Mouse (Mus musculus) 416B (cell line): ENCODE results near the gene Gnaz.

Source experiments
- DNase-seq: peaks from one replicate; pipeline ENCODE4 v3.0.0; 2011; ENCODE audit warnings: low read depth

Gnaz gene

GRCm38 (mm10) chr10:75062621-75063020 is 95.6 kb downstream of the Gnaz start:
- peak; percentile 42 for DNase-seq

- no peak for DNase-seq
Observed at GRCm38 (mm10) chr10:75063301-75063965, 96.5 kb downstream of the Gnaz start.

GRCm38 (mm10) chr10:75065691-75066090 is 98.7 kb downstream of the Gnaz start:
- no peak for DNase-seq
